Mouse (Mus musculus) liver, postnatal 0 days (tissue): ENCODE data around the gene Ndufs8.

ENCODE experiments used
- CTCF ChIP-seq: sonication (generic); IDR thresholded peaks from 2 replicates; pipeline ENCODE4 v1.5.1; 2016; ENCODE audit warnings: antibody characterized with exemption, low read depth
- EP300 ChIP-seq: IDR thresholded peaks from 2 replicates; pipeline ENCODE4 v1.6.1; 2016; ENCODE audit warnings: antibody characterized with exemption, low read depth, mild to moderate bottlenecking

- TF ChIP-seq CTCF (no peak), EP300 (no peak)
Observed at GRCm38 (mm10) chr19:3898952-3899351, 13.6 kb downstream of the Ndufs8 start.
